Mouse (Mus musculus) heart, postnatal 10 days (tissue): Measurements from ENCODE around the gene Crisp1. TPM values are rescaled to one million over a fixed set of nuclear protein-coding genes. Genes with fewer than 3 reads are reported as not detected.

Experiments used
- DNase-seq, 2 experiments: peaks; one replicate each; pipeline ENCODE4 v3.0.0; 2021
- intact Hi-C: fragments of 180-260 bp; cut with DNase I; formaldehyde crosslinking; loops from one replicate; pipeline ENCODE4 v1.15.1; 2025
- total RNA-seq, 2 experiments: library from RNA; stranded (reverse); gene quantifications; 2 replicates each; pipeline ENCODE4 v1.2.3; 2021

Gene Crisp1
- total RNA-seq, result not detected

- DNase-seq, result no peak
- intact Hi-C loops, result no loop called here
Observed at GRCm38 (mm10) chr17:40319062-40319461, at the start of gene Crisp1. Crisp1 (minus strand) TSS chr17:40319207.

- intact Hi-C loops, result no loop called here
- no peak for DNase-seq
Observed at GRCm38 (mm10) chr17:40342497-40343009, 23.5 kb upstream of the Crisp1 start.

- intact Hi-C loops, result no loop called here
- DNase-seq, result no peak
Observed at GRCm38 (mm10) chr17:40285435-40285834, 33.6 kb downstream of the Crisp1 start.

GRCm38 (mm10) chr17:40275519-40275918, 43.5 kb downstream of the Crisp1 start:
- DNase-seq, result no peak
- intact Hi-C loops, result loop anchor here (1.0 kb wide), 1 partner anchor 9 kb away; no protein-coding TSS in a partner anchor

- intact Hi-C loops, result loop anchor here (1.0 kb wide), 1 partner anchor 9 kb away; no protein-coding TSS in a partner anchor
- DNase-seq, result no peak
Observed at GRCm38 (mm10) chr17:40274906-40275470, 44.0 kb downstream of the Crisp1 start.

GRCm38 (mm10) chr17:40252487-40252886, 66.5 kb downstream of the Crisp1 start:
- no peak for DNase-seq
- intact Hi-C loops, result no loop called here

Other genes with a start within 250 kb of the Crisp1 start
- not detected for gene AC192777.2, start 223.8 kb downstream of the Crisp1 start, total RNA-seq
- not detected for gene Pgk2, start 110.6 kb downstream of the Crisp1 start, total RNA-seq
- gene Crisp3, start 76.9 kb downstream of the Crisp1 start, total RNA-seq, result not detected
- not detected for gene Esp8, start 200.8 kb upstream of the Crisp1 start, total RNA-seq
- not detected for gene Esp6, start 242.3 kb upstream of the Crisp1 start, total RNA-seq